Mouse (Mus musculus): ENCODE data around the gene Timmdc1. TPM values are rescaled to one million over a fixed set of nuclear protein-coding genes. Genes with fewer than 3 reads are reported as not detected.

Timmdc1 gene
- polyA plus RNA-seq, 1 experiment from 2014 or later, result 36.6 TPM

- Histone ChIP-seq H3K36me3 (ENCODE audit: control insufficient read depth, insufficient read depth) (no peaks in the 10 kb centered on the region), H3K9me3 (ENCODE audit: control insufficient read depth, low read length) (no peaks in the 10 kb centered on the region), H3K4me1 (replicated peaks; ENCODE audit: control insufficient read depth, insufficient read depth, low read length) (no peaks in the 10 kb centered on the region), H3K4me3 (replicated peaks; ENCODE audit: low read length) (no peak overlapping the region), H3K9ac (replicated peaks; ENCODE audit: low read depth, low read length) (no peak overlapping the region), H3K27ac (ENCODE audit: low read length) (no peak overlapping the region), H3K27me3 (replicated peaks; ENCODE audit: control insufficient read depth, insufficient read depth, low read length) (no peaks in the 10 kb centered on the region), H3K4me2 (ENCODE audit: low read length) (no peak overlapping the region)
- WGBS, result 72% methylated on average over 8 of the region's 8 CpGs
- no peak for ATAC-seq
Measured at GRCm38 (mm10) chr16:38469437-38469836, 53.0 kb downstream of the Timmdc1 start.

- H3K27me3 ChIP-seq (replicated peaks; ENCODE audit: control insufficient read depth, insufficient read depth, low read length), result no peaks in the 10 kb centered on the region
- ATAC-seq, result no peak
- H3K27ac ChIP-seq (ENCODE audit: low read length), result no peak overlapping the region
- H3K4me2 ChIP-seq (ENCODE audit: low read length), result no peak overlapping the region
- H3K9me3 ChIP-seq (ENCODE audit: control insufficient read depth, low read length), result no peaks in the 10 kb centered on the region
- H3K4me3 ChIP-seq (replicated peaks; ENCODE audit: low read length), result no peak overlapping the region
- no peaks in the 10 kb centered on the region for H3K36me3 ChIP-seq (ENCODE audit: control insufficient read depth, insufficient read depth)
- H3K4me1 ChIP-seq (replicated peaks; ENCODE audit: control insufficient read depth, insufficient read depth, low read length), result no peaks in the 10 kb centered on the region
- H3K9ac ChIP-seq (replicated peaks; ENCODE audit: low read depth, low read length), result no peak overlapping the region
- 39% methylated on average over 3 of the region's 3 CpGs for WGBS
Measured at GRCm38 (mm10) chr16:38468706-38469018, 53.8 kb downstream of the Timmdc1 start.

GRCm38 (mm10) chr16:38467917-38468705 lies 54.4 kb downstream of the Timmdc1 start:
- Histone ChIP-seq H3K4me1 (replicated peaks; ENCODE audit: control insufficient read depth, insufficient read depth, low read length) (no peaks in the 10 kb centered on the region), H3K27ac (ENCODE audit: low read length) (no peak overlapping the region), H3K9ac (replicated peaks; ENCODE audit: low read depth, low read length) (no peak overlapping the region), H3K9me3 (ENCODE audit: control insufficient read depth, low read length) (no peaks in the 10 kb centered on the region), H3K36me3 (ENCODE audit: control insufficient read depth, insufficient read depth) (no peaks in the 10 kb centered on the region), H3K4me2 (ENCODE audit: low read length) (no peak overlapping the region), H3K27me3 (replicated peaks; ENCODE audit: control insufficient read depth, insufficient read depth, low read length) (no peaks in the 10 kb centered on the region), H3K4me3 (replicated peaks; ENCODE audit: low read length) (no peak overlapping the region)
- ATAC-seq, result no peak
- 81% methylated on average over 8 of the region's 8 CpGs for WGBS

- Histone ChIP-seq H3K4me3 (replicated peaks; ENCODE audit: low read length) (no peak overlapping the region), H3K27me3 (replicated peaks; ENCODE audit: control insufficient read depth, insufficient read depth, low read length) (no peaks in the 10 kb centered on the region), H3K36me3 (ENCODE audit: control insufficient read depth, insufficient read depth) (no peaks in the 10 kb centered on the region), H3K27ac (ENCODE audit: low read length) (no peak overlapping the region), H3K4me1 (replicated peaks; ENCODE audit: control insufficient read depth, insufficient read depth, low read length) (no peaks in the 10 kb centered on the region), H3K9ac (replicated peaks; ENCODE audit: low read depth, low read length) (no peak overlapping the region), H3K9me3 (ENCODE audit: control insufficient read depth, low read length) (no peaks in the 10 kb centered on the region), H3K4me2 (ENCODE audit: low read length) (no peak overlapping the region)
- no peak for ATAC-seq
- 91% methylated on average over 13 of the region's 13 CpGs for WGBS
Measured at GRCm38 (mm10) chr16:38467091-38467916, 55.2 kb downstream of the Timmdc1 start.

- Histone ChIP-seq H3K36me3 (ENCODE audit: control insufficient read depth, insufficient read depth) (no peaks in the 10 kb centered on the region), H3K27me3 (replicated peaks; ENCODE audit: control insufficient read depth, insufficient read depth, low read length) (no peaks in the 10 kb centered on the region), H3K4me3 (replicated peaks; ENCODE audit: low read length) (no peak overlapping the region), H3K4me2 (ENCODE audit: low read length) (no peak overlapping the region), H3K9me3 (ENCODE audit: control insufficient read depth, low read length) (no peaks in the 10 kb centered on the region), H3K9ac (replicated peaks; ENCODE audit: low read depth, low read length) (no peak overlapping the region), H3K4me1 (replicated peaks; ENCODE audit: control insufficient read depth, insufficient read depth, low read length) (no peaks in the 10 kb centered on the region), H3K27ac (ENCODE audit: low read length) (no peak overlapping the region)
- ATAC-seq, result no peak
- WGBS, result 85% methylated on average over 4 of the region's 4 CpGs
Measured at GRCm38 (mm10) chr16:38466089-38466488, 56.4 kb downstream of the Timmdc1 start.

GRCm38 (mm10) chr16:38463305-38463704 lies 59.2 kb downstream of the Timmdc1 start:
- H3K9ac ChIP-seq (replicated peaks; ENCODE audit: low read depth, low read length), result no peak overlapping the region
- no peaks in the 10 kb centered on the region for H3K9me3 ChIP-seq (ENCODE audit: control insufficient read depth, low read length)
- no peak overlapping the region for H3K4me2 ChIP-seq (ENCODE audit: low read length)
- H3K27me3 ChIP-seq (replicated peaks; ENCODE audit: control insufficient read depth, insufficient read depth, low read length), result no peaks in the 10 kb centered on the region
- no peak overlapping the region for H3K27ac ChIP-seq (ENCODE audit: low read length)
- H3K4me1 ChIP-seq (replicated peaks; ENCODE audit: control insufficient read depth, insufficient read depth, low read length), result no peaks in the 10 kb centered on the region
- no peak overlapping the region for H3K4me3 ChIP-seq (replicated peaks; ENCODE audit: low read length)
- H3K36me3 ChIP-seq (ENCODE audit: control insufficient read depth, insufficient read depth), result no peaks in the 10 kb centered on the region
- 91% methylated on average over 5 of the region's 5 CpGs for WGBS
- ATAC-seq, result no peak

- Histone ChIP-seq H3K4me3 (replicated peaks; ENCODE audit: low read length) (no peak overlapping the region), H3K9me3 (ENCODE audit: control insufficient read depth, low read length) (no peaks in the 10 kb centered on the region), H3K27me3 (replicated peaks; ENCODE audit: control insufficient read depth, insufficient read depth, low read length) (no peaks in the 10 kb centered on the region), H3K9ac (replicated peaks; ENCODE audit: low read depth, low read length) (no peak overlapping the region), H3K4me2 (ENCODE audit: low read length) (no peak overlapping the region), H3K4me1 (replicated peaks; ENCODE audit: control insufficient read depth, insufficient read depth, low read length) (no peaks in the 10 kb centered on the region), H3K27ac (ENCODE audit: low read length) (no peak overlapping the region), H3K36me3 (ENCODE audit: control insufficient read depth, insufficient read depth) (no peaks in the 10 kb centered on the region)
- WGBS, result 89% methylated on average over 7 of the region's 7 CpGs
- no peak for ATAC-seq
Measured at GRCm38 (mm10) chr16:38462161-38462560, 60.3 kb downstream of the Timmdc1 start.

- no peaks in the 10 kb centered on the region for H3K27me3 ChIP-seq (replicated peaks; ENCODE audit: control insufficient read depth, insufficient read depth, low read length)
- H3K36me3 ChIP-seq (ENCODE audit: control insufficient read depth, insufficient read depth), result no peaks in the 10 kb centered on the region
- no peak overlapping the region for H3K9ac ChIP-seq (replicated peaks; ENCODE audit: low read depth, low read length)
- H3K9me3 ChIP-seq (ENCODE audit: control insufficient read depth, low read length), result no peaks in the 10 kb centered on the region
- ATAC-seq, result no peak
- no peak overlapping the region for H3K4me3 ChIP-seq (replicated peaks; ENCODE audit: low read length)
- no peak overlapping the region for H3K4me2 ChIP-seq (ENCODE audit: low read length)
- H3K4me1 ChIP-seq (replicated peaks; ENCODE audit: control insufficient read depth, insufficient read depth, low read length), result no peaks in the 10 kb centered on the region
- 85% methylated on average over 8 of the region's 8 CpGs for WGBS
- H3K27ac ChIP-seq (ENCODE audit: low read length), result no peak overlapping the region
Measured at GRCm38 (mm10) chr16:38461749-38462148, 60.7 kb downstream of the Timmdc1 start.

GRCm38 (mm10) chr16:38459990-38460389 lies 62.5 kb downstream of the Timmdc1 start:
- H3K9me3 ChIP-seq (ENCODE audit: control insufficient read depth, low read length), result no peaks in the 10 kb centered on the region
- no peak overlapping the region for H3K4me2 ChIP-seq (ENCODE audit: low read length)
- WGBS, result 88% methylated on average over 4 of the region's 4 CpGs
- no peaks in the 10 kb centered on the region for H3K36me3 ChIP-seq (ENCODE audit: control insufficient read depth, insufficient read depth)
- H3K4me1 ChIP-seq (replicated peaks; ENCODE audit: control insufficient read depth, insufficient read depth, low read length), result no peaks in the 10 kb centered on the region
- no peaks in the 10 kb centered on the region for H3K27me3 ChIP-seq (replicated peaks; ENCODE audit: control insufficient read depth, insufficient read depth, low read length)
- no peak overlapping the region for H3K9ac ChIP-seq (replicated peaks; ENCODE audit: low read depth, low read length)
- no peak for ATAC-seq
- H3K4me3 ChIP-seq (replicated peaks; ENCODE audit: low read length), result no peak overlapping the region
- no peak overlapping the region for H3K27ac ChIP-seq (ENCODE audit: low read length)
